Mouse (Mus musculus) liver, embryonic 16.5 days (tissue): Measurements from ENCODE around the gene Zfp781. TPM values are rescaled to one million over a fixed set of nuclear protein-coding genes. Genes with fewer than 3 reads are reported as not detected.
"Not testable (repeated sequence)": the region's sequence is repeated elsewhere in the genome, so short reads cannot be mapped to it uniquely, and the experiment has no call there.

Experiments
- ATAC-seq: fragments of 200-750 bp; cut with Nextera tagmentation; 2 replicates; pipeline ENCODE4 v1.8.0; 2017; ENCODE audit warnings: low read depth, mild to moderate bottlenecking, moderate number of reproducible peaks, moderate library complexity
- H3K27ac ChIP-seq: fragments of 300-500 bp; sonication (generic); 2 replicates; pipeline ENCODE4 v1.5.1; 2014; ENCODE audit warnings: mild to moderate bottlenecking, low read length
- H3K27me3 ChIP-seq: fragments of 300-500 bp; sonication (generic); 2 replicates; pipeline ENCODE4 v1.6.1; 2014; ENCODE audit warnings: low read depth, low read length, mixed read lengths; ENCODE audit not compliant: control insufficient read depth, insufficient read depth
- H3K36me3 ChIP-seq: fragments of 300-500 bp; sonication (generic); 2 replicates; pipeline ENCODE4 v1.6.1; 2014; ENCODE audit warnings: mild to moderate bottlenecking; ENCODE audit not compliant: control insufficient read depth, insufficient read depth
- H3K4me1 ChIP-seq: fragments of 300-500 bp; sonication (generic); 2 replicates; pipeline ENCODE4 v1.6.1; 2014; ENCODE audit warnings: low read depth, low read length, mixed read lengths; ENCODE audit not compliant: control insufficient read depth
- H3K4me2 ChIP-seq: fragments of 300-500 bp; sonication (generic); 2 replicates; pipeline ENCODE4 v1.6.1; 2014; ENCODE audit warnings: low read depth, low read length, mixed read lengths
- H3K4me3 ChIP-seq: fragments of 300-500 bp; sonication (generic); 2 replicates; pipeline ENCODE4 v1.5.1; 2014; ENCODE audit warnings: low read depth, mild to moderate bottlenecking, low read length
- H3K9ac ChIP-seq: fragments of 300-500 bp; sonication (generic); 2 replicates; pipeline ENCODE4 v1.6.1; 2014; ENCODE audit warnings: low read depth, low read length
- H3K9me3 ChIP-seq: fragments of 300-500 bp; sonication (generic); replicated peaks from 2 replicates; pipeline ENCODE4 v1.6.1; 2016; ENCODE audit warnings: low read length; ENCODE audit not compliant: control insufficient read depth
- WGBS: fragments of 180-500 bp; shearing (Covaris S2); extraction: QIAGEN DNeasy Blood & Tissue Kit; methylation state at CpG from one replicate; pipeline ENCODE4 v1.1.7; 2014; ENCODE audit not compliant: insufficient replicate concordance; 5-methylcytosine and 5-hydroxymethylcytosine counted together
- polyA plus RNA-seq: library from polyadenylated mRNA; unstranded; fragments of >200 nt; fragmentation: Nextera tagmentation; extraction: Ambion mirVana; gene quantifications from 2 replicates; pipeline ENCODE4 v1.2.1, GENCODE M21; 2015

Zfp781 gene
- 0.07 and 0.49 TPM in 2 replicates for polyA plus RNA-seq

DNA sequence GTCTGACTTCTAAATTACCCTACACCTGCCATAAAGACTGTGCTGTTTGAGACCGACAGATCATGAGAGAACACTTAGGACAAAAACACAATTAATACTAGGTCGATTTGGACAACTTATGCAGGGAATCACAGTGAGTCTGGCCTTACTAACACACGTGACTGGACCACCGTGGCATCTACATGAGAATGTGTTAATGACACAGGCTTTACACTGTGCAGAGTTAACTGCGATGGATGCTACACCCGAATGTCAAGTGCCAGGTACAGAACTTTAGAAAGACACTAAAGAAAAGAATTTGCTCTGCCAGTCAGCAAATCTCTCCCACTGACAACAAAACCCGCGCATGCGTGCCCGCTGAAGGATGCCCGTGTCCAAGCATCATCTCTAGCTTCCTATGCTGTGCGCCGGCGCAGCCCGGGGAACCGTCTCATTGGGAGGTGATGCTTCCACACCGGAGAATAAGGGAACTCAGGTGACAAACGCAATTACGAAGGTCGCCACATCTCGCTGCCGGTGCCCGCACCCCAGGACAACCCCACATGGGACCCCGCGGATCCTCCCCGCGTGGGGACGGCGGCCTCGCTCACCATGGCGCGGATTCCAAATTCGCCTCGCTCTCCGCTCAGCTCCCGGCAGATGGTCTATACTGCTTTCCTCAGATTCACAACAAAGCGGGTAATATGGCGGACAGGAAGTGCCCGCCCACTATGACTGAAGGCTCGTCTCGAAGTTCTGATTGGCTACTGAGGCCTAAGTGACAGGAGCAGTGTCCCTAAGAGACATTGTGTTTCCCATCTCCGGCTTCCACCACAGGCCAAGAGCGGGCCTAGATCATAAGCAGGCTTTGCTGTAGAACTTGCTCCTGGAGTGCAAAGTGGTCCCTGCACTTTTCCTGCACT is at the start of gene Zfp781:
TSS of gene Zfp781 (minus strand) at position 639 of the 902 bp plus-strand sequence.
- H3K27me3 ChIP-seq, H3K9ac ChIP-seq, H3K4me3 ChIP-seq, H3K27ac ChIP-seq, H3K4me2 ChIP-seq, H3K36me3 ChIP-seq, H3K9me3 ChIP-seq, H3K4me1 ChIP-seq: not testable (repeated sequence)
- no CpG with 5 or more reads among the region's 43 CpGs for WGBS
- peak; percentile 75 for ATAC-seq

DNA sequence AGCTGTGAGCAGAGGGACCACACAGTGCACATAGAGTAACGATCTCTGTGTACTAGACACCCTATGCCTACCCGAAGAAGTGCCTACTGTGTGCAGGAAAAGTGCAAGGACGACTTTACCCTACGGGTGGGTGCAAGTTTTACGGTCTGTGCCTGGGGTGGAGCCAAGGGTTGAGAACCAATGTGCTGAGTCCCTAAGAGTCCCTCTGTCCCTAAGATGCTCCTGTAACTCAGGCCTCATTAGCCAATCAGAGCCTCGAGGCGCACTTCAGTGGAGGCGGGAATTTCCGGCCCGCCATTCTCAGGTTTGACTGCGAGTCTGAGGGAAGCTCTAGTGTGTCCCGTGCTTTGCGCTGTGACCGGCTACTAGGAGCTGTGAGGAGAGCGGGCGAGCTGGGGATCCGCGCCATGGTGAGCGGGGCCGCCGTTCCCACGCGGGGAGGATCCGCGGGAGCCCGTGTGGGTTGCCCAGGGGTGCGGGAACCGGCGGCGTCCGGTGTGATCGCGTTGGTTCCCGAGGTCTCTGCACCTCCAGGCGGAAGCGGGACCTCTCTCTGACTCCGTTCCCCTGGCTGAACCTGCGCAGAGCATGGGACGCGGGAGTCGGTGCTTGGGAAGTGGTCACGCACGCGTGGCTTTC is 48.2 kb upstream of the Zfp781 start:
- ATAC-seq, H3K9me3 ChIP-seq, H3K27me3 ChIP-seq, H3K27ac ChIP-seq, H3K36me3 ChIP-seq, H3K4me3 ChIP-seq, H3K9ac ChIP-seq, H3K4me1 ChIP-seq, H3K4me2 ChIP-seq: not testable (repeated sequence)
- no CpG with 5 or more reads among the region's 44 CpGs for WGBS

DNA sequence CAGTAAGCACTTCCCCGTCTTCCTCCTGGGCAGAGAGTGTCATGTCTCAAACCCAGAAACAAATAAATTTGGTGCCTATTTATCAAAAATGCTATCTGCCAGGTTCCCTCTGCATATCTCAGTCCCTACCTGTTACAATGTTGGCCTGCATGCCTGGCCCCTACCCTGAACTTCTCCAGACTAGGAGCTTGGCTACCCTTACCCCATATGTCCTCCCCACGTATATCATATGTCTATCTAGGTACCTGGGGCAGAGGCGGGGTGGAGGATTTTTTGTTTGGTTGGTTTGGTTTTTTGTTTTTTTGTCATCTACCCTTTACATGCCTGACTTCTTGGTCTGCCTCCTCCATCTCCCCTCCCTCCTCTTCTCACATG is 451 bp upstream of the Zfp781 start:
- not testable (repeated sequence) for H3K4me2 ChIP-seq, H3K36me3 ChIP-seq, H3K4me3 ChIP-seq, H3K4me1 ChIP-seq, ATAC-seq, H3K9ac ChIP-seq, H3K9me3 ChIP-seq, H3K27me3 ChIP-seq, H3K27ac ChIP-seq
- WGBS, result no CpG with 5 or more reads among the region's 3 CpGs

DNA sequence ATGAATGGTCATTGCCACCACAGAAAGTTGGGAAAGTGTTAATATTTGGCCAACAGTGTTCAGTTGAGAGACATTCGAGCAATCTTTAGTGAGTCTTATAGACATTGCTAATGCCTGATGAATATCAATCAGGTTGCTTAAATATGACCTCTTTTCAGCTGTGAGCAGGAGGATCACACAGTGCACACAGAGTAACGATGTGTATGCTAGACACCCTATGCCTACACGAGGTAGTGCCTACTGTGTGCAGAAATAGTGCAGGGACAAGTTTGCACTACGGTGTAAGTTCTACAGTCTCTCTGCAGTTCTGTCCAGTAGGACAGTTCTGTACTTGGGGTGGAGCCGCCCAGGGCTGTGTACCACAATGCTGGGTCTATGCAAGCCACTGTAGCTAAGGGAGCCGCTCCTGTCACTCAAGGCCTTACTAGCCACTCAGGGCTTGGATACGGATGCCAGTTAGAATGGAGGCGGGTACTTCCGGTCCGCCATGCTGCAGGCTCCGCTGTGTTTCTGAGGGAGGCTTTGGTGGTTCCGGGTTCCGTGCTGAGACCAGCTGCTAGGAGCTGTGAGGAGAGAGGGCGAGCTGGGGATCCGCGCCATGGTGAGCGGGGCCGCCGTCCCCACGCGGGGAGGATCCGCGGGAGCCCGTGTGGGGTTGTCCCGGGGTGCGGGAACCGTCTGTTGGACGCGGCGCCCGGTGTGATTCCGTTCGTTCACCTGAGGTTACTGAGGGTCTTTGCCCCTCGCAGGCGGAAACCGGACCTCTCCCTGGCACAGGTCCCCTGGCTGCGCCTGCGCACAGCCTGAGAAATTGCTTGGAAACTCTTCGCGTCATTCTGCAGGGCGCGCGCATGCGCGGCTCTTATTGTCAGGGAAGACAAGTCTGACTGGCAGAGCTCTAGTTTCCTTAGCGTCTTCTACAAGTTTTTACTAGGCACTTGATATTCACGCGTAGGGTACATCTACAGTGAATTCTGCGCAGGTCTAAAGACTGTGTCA is 66.6 kb downstream of the Zfp781 start, which contains the start of gene Gm32687:
TSS of gene Gm32687 (plus strand) at position 526 of the 999 bp plus-strand sequence.
- not testable (repeated sequence) for H3K4me2 ChIP-seq, H3K4me1 ChIP-seq, H3K36me3 ChIP-seq, H3K9ac ChIP-seq, H3K27ac ChIP-seq, H3K4me3 ChIP-seq, H3K27me3 ChIP-seq, H3K9me3 ChIP-seq
- WGBS, result 33% methylated on average over 4 of the region's 49 CpGs
- ATAC-seq, result peak; percentile 99

Other genes with a start within 250 kb of the Zfp781 start
- gene Zfp433, start 225.7 kb downstream of the Zfp781 start, polyA plus RNA-seq, result 3.5 and 4.4 TPM in 2 replicates
- gene Gm3055, start 159.3 kb downstream of the Zfp781 start, polyA plus RNA-seq, result 1.1 TPM in 2 replicates
- 0.79 and 0.94 TPM in 2 replicates for gene Gm4767, start 118.3 kb downstream of the Zfp781 start, polyA plus RNA-seq
- 2.1 TPM in 2 replicates for gene Gm32687, start 66.5 kb downstream of the Zfp781 start, polyA plus RNA-seq
- gene Zfp873, start 117.6 kb upstream of the Zfp781 start, polyA plus RNA-seq, result 2.0 and 2.3 TPM in 2 replicates
- 0.50 and 0.63 TPM in 2 replicates for gene BC024063, start 152.9 kb upstream of the Zfp781 start, polyA plus RNA-seq
- gene AU041133, start 197.5 kb upstream of the Zfp781 start, polyA plus RNA-seq, result 0.98 and 1.6 TPM in 2 replicates